Mouse (Mus musculus) hindbrain, embryonic 12.5 days (tissue): ENCODE data around the gene Tmc6. TPM values are rescaled to one million over a fixed set of nuclear protein-coding genes. Genes with fewer than 3 reads are reported as not detected.

Experiments used
- ATAC-seq: fragments of 200-750 bp; cut with Nextera tagmentation; 2 replicates; pipeline ENCODE4 v1.8.0; 2017; ENCODE audit warnings: moderate TSS enrichment; ENCODE audit not compliant: low FRiP score
- H3K27ac ChIP-seq: fragments of 300-500 bp; sonication (generic); 2 replicates; pipeline ENCODE4 v1.5.1; 2016; ENCODE audit warnings: mild to moderate bottlenecking
- H3K27me3 ChIP-seq: fragments of 300-500 bp; sonication (generic); 2 replicates; pipeline ENCODE4 v1.6.1; 2016; ENCODE audit warnings: mild to moderate bottlenecking
- H3K36me3 ChIP-seq: fragments of 300-500 bp; sonication (generic); 2 replicates; pipeline ENCODE4 v1.6.1; 2016; ENCODE audit warnings: mild to moderate bottlenecking
- H3K4me1 ChIP-seq: fragments of 300-500 bp; sonication (generic); 2 replicates; pipeline ENCODE4 v1.6.1; 2016
- H3K4me2 ChIP-seq: fragments of 300-500 bp; sonication (generic); replicated peaks from 2 replicates; pipeline ENCODE4 v1.6.1; 2016; ENCODE audit warnings: mild to moderate bottlenecking
- H3K4me3 ChIP-seq: fragments of 300-500 bp; sonication (generic); 2 replicates; pipeline ENCODE4 v1.5.1; 2016; ENCODE audit warnings: mild to moderate bottlenecking
- H3K9ac ChIP-seq: fragments of 300-500 bp; sonication (generic); 2 replicates; pipeline ENCODE4 v1.6.1; 2016; ENCODE audit warnings: mild to moderate bottlenecking, moderate library complexity
- H3K9me3 ChIP-seq: fragments of 300-500 bp; sonication (generic); replicated peaks from 2 replicates; pipeline ENCODE4 v1.6.1; 2016; ENCODE audit warnings: mild to moderate bottlenecking
- WGBS: fragments of 180-500 bp; shearing (Covaris S2); methylation state at CpG from one replicate; pipeline ENCODE4 v1.1.7; 2016; 5-methylcytosine and 5-hydroxymethylcytosine counted together
- polyA plus RNA-seq: library from polyadenylated mRNA; unstranded; fragments of >200 nt; fragmentation: Nextera tagmentation; extraction: Ambion mirVana; gene quantifications from 2 replicates; pipeline ENCODE4 v1.2.1, GENCODE M21; 2016

The Tmc6 gene
- polyA plus RNA-seq, 1 experiment from 2014 or later = 9.2 TPM

GRCm38 (mm10) chr11:117777111-117777510 is 4.9 kb downstream of the Tmc6 start:
- Histone ChIP-seq H3K9me3 (no peaks in the 10 kb centered on the region), H3K27me3 (peaks cover 24% of the 10 kb centered on the region), H3K36me3 (no peaks in the 10 kb centered on the region), H3K4me2 (no peak overlapping the region), H3K27ac (no peak overlapping the region), H3K9ac (no peak overlapping the region), H3K4me3 (no peak overlapping the region), H3K4me1 (peaks cover 38% of the 10 kb centered on the region)
- 92% methylated on average over 5 of the region's 5 CpGs for WGBS
- no peak for ATAC-seq

DNA sequence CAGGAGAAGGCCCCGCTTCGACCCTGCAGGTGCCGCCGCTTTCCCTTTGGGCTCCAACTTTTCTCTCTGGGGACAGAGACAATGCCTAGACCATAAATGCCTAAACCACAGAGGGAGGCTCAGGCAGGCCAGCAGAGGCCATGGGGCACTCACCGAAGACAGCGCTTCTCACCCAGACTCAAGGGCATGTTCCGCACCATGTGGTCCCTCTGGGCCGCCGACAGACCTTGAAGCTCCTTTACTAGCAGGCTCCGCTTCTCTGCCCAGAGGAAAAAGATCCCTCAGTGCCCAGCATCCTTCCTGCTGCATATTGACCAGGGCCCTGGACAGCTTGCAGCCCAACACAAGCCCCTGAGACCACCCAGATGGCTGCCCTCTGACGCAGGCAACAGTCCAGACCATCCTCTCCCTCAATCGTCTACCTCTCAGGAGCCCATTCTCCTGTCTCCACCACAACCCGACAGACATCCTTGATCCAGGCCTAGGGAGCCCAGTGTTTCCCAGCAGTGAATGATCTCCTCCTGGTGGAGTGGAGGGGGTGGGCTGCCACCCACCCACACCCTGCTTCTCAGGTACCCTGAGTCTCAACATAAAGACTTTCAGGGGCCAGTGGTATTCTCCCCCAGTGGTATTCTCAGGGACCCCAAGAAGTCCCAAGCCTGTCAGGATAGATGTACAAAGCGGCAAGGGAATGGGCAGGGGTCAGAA is 5.8 kb downstream of the Tmc6 start:
- Histone ChIP-seq H3K4me3 (no peak overlapping the region), H3K9me3 (no peaks in the 10 kb centered on the region), H3K36me3 (peaks cover 2% of the 10 kb centered on the region; the same call in 1 of the 2 replicates), H3K4me1 (peaks cover 30% of the 10 kb centered on the region), H3K9ac (no peak overlapping the region), H3K4me2 (no peak overlapping the region), H3K27ac (no peak overlapping the region), H3K27me3 (peaks cover 15% of the 10 kb centered on the region)
- WGBS = 92% methylated on average over 14 of the region's 14 CpGs
- no peak for ATAC-seq

GRCm38 (mm10) chr11:117775540-117775939 is 6.5 kb downstream of the Tmc6 start:
- WGBS = 96% methylated on average over 13 of the region's 13 CpGs
- no peak overlapping the region for H3K9ac ChIP-seq
- H3K27me3 ChIP-seq = peaks cover 8% of the 10 kb centered on the region
- H3K36me3 ChIP-seq = peaks cover 3% of the 10 kb centered on the region; the same call in 1 of the 2 replicates
- no peak overlapping the region for H3K4me3 ChIP-seq
- ATAC-seq = no peak
- H3K4me1 ChIP-seq = peaks cover 23% of the 10 kb centered on the region
- H3K4me2 ChIP-seq = no peak overlapping the region
- H3K9me3 ChIP-seq = no peaks in the 10 kb centered on the region
- H3K27ac ChIP-seq = no peak overlapping the region

DNA sequence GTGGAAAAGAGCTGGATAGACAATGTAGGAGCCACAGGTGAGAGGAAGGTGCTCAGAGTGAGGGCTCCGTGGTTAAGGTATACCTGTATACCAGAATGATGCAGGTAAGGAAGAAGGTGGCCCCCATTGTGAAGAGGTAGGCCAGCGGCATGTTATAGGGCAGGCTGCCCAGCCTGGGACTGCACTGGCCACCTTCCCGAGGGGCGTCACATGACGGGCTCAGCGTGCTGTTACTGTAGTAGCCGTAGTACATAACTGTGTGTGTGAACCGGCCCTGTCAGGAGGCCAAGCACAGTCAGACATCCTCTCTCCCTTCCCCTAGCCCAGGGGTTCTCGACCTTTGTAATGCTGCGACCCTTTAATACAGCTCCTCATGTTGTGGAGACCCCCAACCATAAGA is 7.1 kb downstream of the Tmc6 start:
- WGBS = 94% methylated on average over 10 of the region's 10 CpGs
- Histone ChIP-seq H3K36me3 (peaks cover 3% of the 10 kb centered on the region; the same call in 1 of the 2 replicates), H3K4me3 (no peak overlapping the region), H3K4me2 (no peak overlapping the region), H3K27ac (no peak overlapping the region), H3K4me1 (peaks cover 18% of the 10 kb centered on the region), H3K9me3 (no peaks in the 10 kb centered on the region), H3K9ac (no peak overlapping the region), H3K27me3 (peaks cover 2% of the 10 kb centered on the region)
- no peak for ATAC-seq

GRCm38 (mm10) chr11:117772352-117772751 is 9.6 kb downstream of the Tmc6 start:
- peaks cover 7% of the 10 kb centered on the region; the same call in 1 of the 2 replicates for H3K4me1 ChIP-seq
- H3K9me3 ChIP-seq = no peaks in the 10 kb centered on the region
- ATAC-seq = no peak
- WGBS = 94% methylated on average over 7 of the region's 7 CpGs
- no peak overlapping the region for H3K27ac ChIP-seq
- H3K27me3 ChIP-seq = no peaks in the 10 kb centered on the region
- no peak overlapping the region for H3K9ac ChIP-seq
- no peak overlapping the region for H3K4me2 ChIP-seq
- H3K4me3 ChIP-seq = no peak overlapping the region
- peaks cover 3% of the 10 kb centered on the region; the same call in 1 of the 2 replicates for H3K36me3 ChIP-seq

DNA sequence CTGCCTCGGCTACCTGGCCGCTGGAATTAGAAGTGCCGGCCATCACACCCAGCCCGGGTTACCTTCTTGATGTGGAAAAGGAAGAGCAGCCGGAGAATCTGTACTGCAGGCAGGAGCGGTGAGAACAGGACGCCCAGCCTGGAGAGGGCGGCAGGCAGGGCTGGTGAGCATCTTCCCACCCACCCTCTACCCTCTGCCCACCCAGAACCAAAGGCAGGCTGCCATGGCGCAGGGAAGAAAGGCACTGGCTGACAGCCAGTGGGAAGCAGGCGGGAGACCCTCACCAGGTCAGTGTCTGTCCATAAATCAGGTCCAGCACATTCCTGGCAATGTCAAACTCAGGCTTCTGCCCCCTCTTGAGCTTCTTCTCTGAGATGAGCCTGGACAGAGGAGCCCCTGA is 11.6 kb downstream of the Tmc6 start:
- 92% methylated on average over 10 of the region's 10 CpGs for WGBS
- H3K27ac ChIP-seq = no peak overlapping the region

DNA sequence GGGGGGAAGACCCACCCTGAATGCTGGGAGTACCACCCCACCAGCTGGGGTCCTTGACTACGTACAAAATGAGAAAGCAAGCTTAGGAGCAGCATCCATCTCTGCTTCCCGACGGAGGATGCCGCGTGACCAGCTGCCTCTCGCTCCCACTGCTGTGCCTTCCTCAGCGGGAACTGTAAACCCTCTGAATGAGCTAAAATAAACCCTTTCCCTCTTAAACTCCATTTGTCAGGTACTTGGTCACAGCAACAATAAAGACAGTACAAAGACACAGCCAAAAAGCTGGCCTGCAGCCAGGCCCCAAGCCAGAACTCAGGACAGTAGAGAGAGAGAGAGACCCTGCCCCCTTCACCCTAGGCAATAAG is 12.3 kb downstream of the Tmc6 start:
- Histone ChIP-seq H3K36me3 (peaks cover 22% of the 10 kb centered on the region), H3K4me1 (peaks cover 7% of the 10 kb centered on the region; the same call in 1 of the 2 replicates)

More for the DNA sequence above, 11.6 kb downstream of the Tmc6 start:
- Histone ChIP-seq H3K4me3 (no peak overlapping the region), H3K36me3 (peaks cover 15% of the 10 kb centered on the region), H3K4me2 (no peak overlapping the region), H3K4me1 (peaks cover 7% of the 10 kb centered on the region; the same call in 1 of the 2 replicates), H3K9me3 (no peaks in the 10 kb centered on the region), H3K27me3 (no peaks in the 10 kb centered on the region), H3K9ac (no peak overlapping the region)
- no peak for ATAC-seq

GRCm38 (mm10) chr11:117768725-117769682 is 13.0 kb downstream of the Tmc6 start:
- H3K9ac ChIP-seq = no peak overlapping the region
- peaks cover 7% of the 10 kb centered on the region; the same call in 1 of the 2 replicates for H3K4me1 ChIP-seq
- 86% methylated on average over 20 of the region's 20 CpGs for WGBS
- H3K36me3 ChIP-seq = peaks cover 29% of the 10 kb centered on the region
- peak overlapping the region; percentile 62 for H3K27ac ChIP-seq
- H3K4me2 ChIP-seq = no peak overlapping the region
- no peak overlapping the region for H3K4me3 ChIP-seq
- H3K27me3 ChIP-seq = no peaks in the 10 kb centered on the region
- no peaks in the 10 kb centered on the region for H3K9me3 ChIP-seq
- ATAC-seq = no peak

More for the DNA sequence above, 12.3 kb downstream of the Tmc6 start:
- peak; percentile 24; the same call in 1 of the 2 replicates for ATAC-seq
- Histone ChIP-seq H3K9me3 (no peaks in the 10 kb centered on the region), H3K4me2 (no peak overlapping the region), H3K9ac (no peak overlapping the region), H3K27ac (peak overlapping the region; percentile 62), H3K27me3 (no peaks in the 10 kb centered on the region), H3K4me3 (no peak overlapping the region)
- WGBS = 70% methylated on average over 7 of the region's 7 CpGs

DNA sequence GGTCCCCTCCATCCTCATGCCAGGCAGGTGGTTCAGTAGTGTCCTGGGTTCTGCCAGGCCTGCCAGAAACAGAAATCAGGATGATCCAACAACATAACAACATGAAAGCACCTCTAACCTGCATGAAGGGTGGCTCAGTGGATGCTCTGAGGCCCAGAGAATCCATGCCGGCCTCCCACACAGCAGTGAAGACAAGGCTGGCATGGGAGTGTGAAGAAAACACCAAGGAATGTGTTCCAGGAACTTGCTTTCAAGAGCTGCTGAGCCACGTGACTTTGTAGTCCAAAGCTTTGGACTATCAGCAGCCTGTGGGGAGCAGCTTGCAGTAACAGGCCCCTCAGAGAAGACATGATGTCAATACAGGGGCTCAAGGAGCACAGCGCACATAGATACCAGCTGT is 15.7 kb downstream of the Tmc6 start:
- no peak overlapping the region for H3K27ac ChIP-seq
- H3K9me3 ChIP-seq = no peaks in the 10 kb centered on the region
- no peak overlapping the region for H3K4me2 ChIP-seq
- WGBS = 85% methylated on average over 3 of the region's 3 CpGs
- no peaks in the 10 kb centered on the region for H3K27me3 ChIP-seq
- peaks cover 41% of the 10 kb centered on the region for H3K36me3 ChIP-seq
- H3K4me3 ChIP-seq = no peak overlapping the region
- no peak overlapping the region for H3K9ac ChIP-seq
- no peak for ATAC-seq
- peaks cover 7% of the 10 kb centered on the region; the same call in 1 of the 2 replicates for H3K4me1 ChIP-seq

- Histone ChIP-seq H3K27ac (no peak overlapping the region), H3K4me3 (no peak overlapping the region), H3K9ac (no peak overlapping the region), H3K4me2 (no peak overlapping the region), H3K9me3 (no peaks in the 10 kb centered on the region), H3K27me3 (no peaks in the 10 kb centered on the region), H3K4me1 (peaks cover 7% of the 10 kb centered on the region; the same call in 1 of the 2 replicates), H3K36me3 (peaks cover 47% of the 10 kb centered on the region)
- 87% methylated on average over 5 of the region's 5 CpGs for WGBS
- no peak; the same call in 1 of the 2 replicates for ATAC-seq
Measured at GRCm38 (mm10) chr11:117765361-117765760, 16.6 kb downstream of the Tmc6 start.

DNA sequence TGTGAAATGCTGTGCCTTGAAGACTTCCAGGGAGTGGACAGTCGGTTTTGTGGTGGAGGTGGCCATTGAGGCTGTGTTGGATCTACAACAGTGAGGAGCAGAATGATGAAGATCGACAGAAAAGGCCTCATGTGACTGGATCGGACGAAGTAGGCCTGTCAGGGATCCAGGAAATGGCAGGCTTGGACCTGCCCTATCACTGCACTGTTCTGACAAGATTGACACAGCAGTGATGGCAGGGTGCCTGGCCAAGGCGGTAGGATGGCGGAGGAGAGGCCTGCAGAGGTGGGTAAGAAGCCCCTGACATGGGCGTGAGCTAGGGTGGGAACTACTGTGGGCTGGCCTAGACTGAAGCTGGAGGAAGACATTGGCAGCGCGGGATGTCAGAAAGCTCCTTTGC is 17.7 kb downstream of the Tmc6 start:
- 91% methylated on average over 9 of the region's 9 CpGs for WGBS
- Histone ChIP-seq H3K4me3 (no peak overlapping the region), H3K9ac (no peak overlapping the region), H3K9me3 (no peaks in the 10 kb centered on the region), H3K36me3 (peaks cover 58% of the 10 kb centered on the region), H3K4me2 (no peak overlapping the region), H3K27ac (no peak overlapping the region), H3K27me3 (no peaks in the 10 kb centered on the region), H3K4me1 (no peaks in the 10 kb centered on the region)
- ATAC-seq = no peak

GRCm38 (mm10) chr11:117762246-117762645 is 19.8 kb downstream of the Tmc6 start:
- H3K36me3 ChIP-seq = peaks cover 78% of the 10 kb centered on the region
- H3K9me3 ChIP-seq = no peaks in the 10 kb centered on the region
- H3K4me1 ChIP-seq = no peaks in the 10 kb centered on the region
- no peak overlapping the region for H3K9ac ChIP-seq
- WGBS = 87% methylated on average over 12 of the region's 12 CpGs
- no peak overlapping the region for H3K4me2 ChIP-seq
- H3K27ac ChIP-seq = no peak overlapping the region
- no peaks in the 10 kb centered on the region for H3K27me3 ChIP-seq
- H3K4me3 ChIP-seq = no peak overlapping the region
- ATAC-seq = no peak
